Mouse (Mus musculus): Measurements from ENCODE around the gene Map6. TPM values are rescaled to one million over a fixed set of nuclear protein-coding genes. Genes with fewer than 3 reads are reported as not detected.

The Map6 gene
- polyA plus RNA-seq, 1 experiment, result 35.1 TPM

- Histone ChIP-seq H3K4me3 (no peak overlapping the region), H3K27me3 (ENCODE audit: control insufficient read depth, insufficient read depth, insufficient read length) (peaks cover 5% of the 10 kb centered on the region)
Observed at GRCm38 (mm10) chr7:99375455-99375854, 108.2 kb downstream of the Map6 start.

DNA sequence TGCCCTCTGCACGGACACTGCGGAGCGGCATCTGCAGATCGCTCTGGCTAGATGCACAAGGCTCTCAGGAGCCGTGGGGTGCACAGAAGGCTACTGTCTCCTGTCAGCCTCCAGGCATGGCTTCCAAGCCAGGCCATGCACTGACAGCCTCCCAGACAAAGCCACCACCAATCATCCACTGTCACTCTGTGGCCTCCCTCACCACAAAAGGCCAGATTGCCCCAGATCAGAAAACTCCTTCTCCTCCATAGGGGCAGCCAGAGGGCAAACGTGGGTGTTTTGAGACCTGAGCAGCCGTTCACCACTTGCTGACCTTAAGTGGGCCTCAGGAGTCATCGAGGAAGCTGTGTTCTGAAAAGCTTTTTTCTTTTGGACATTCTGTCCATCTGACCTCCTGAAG lies 111.6 kb downstream of the Map6 start:
- no peak overlapping the region for H3ac ChIP-seq (ENCODE audit: control insufficient read depth, insufficient read length)
- H3K4me2 ChIP-seq (ENCODE audit: low read depth), result no peak overlapping the region
- TF ChIP-seq TCF3 (IDR thresholded peaks at IDR 0.05; ENCODE audit: insufficient read length, low read depth) (no peak), MYOG (IDR thresholded peaks at IDR 0.05; ENCODE audit: control insufficient read depth in 1 of 3, insufficient read depth in 1 of 3, insufficient read length in 2 of 3, low read depth in 2 of 3) (no peak), SRF (IDR thresholded peaks at IDR 0.05; ENCODE audit: control insufficient read depth, insufficient read length, low read depth) (no peak), E2F4 (IDR thresholded peaks at IDR 0.05; ENCODE audit: insufficient read depth) (no peak), MAX (IDR thresholded peaks at IDR 0.05; ENCODE audit: low read depth) (no peak), TCF12 (IDR thresholded peaks at IDR 0.05; ENCODE audit: insufficient read depth, poor library complexity, severe bottlenecking) (no peak), POLR2AphosphoS2 (IDR thresholded peaks at IDR 0.05; ENCODE audit: insufficient read length, low read depth) (no peak), CEBPB (IDR thresholded peaks at IDR 0.05; ENCODE audit: insufficient read depth, poor library complexity, severe bottlenecking) (no peak), POLR2A (IDR thresholded peaks at IDR 0.05; ENCODE audit: insufficient read length, low read depth) (no peak), USF1 (IDR thresholded peaks at IDR 0.05; ENCODE audit: low read depth) (no peak), REST (IDR thresholded peaks at IDR 0.05; ENCODE audit: insufficient read depth, insufficient read length) (no peak), MYOD1 (IDR thresholded peaks at IDR 0.05; ENCODE audit: control insufficient read depth in 1 of 3, insufficient read length in 2 of 3, low read depth in 2 of 3) (no peak)
- no peaks in the 10 kb centered on the region for H3K36me3 ChIP-seq (ENCODE audit: control insufficient read depth, insufficient read depth)
- no peak overlapping the region for H3K4me3 ChIP-seq
- H3K79me2 ChIP-seq (ENCODE audit: control insufficient read depth, insufficient read depth), result peaks cover 3% of the 10 kb centered on the region
- no peaks in the 10 kb centered on the region for H3K27me3 ChIP-seq (ENCODE audit: control insufficient read depth, insufficient read depth, insufficient read length)

More at GRCm38 (mm10) chr7:99375455-99375854, 108.2 kb downstream of the Map6 start:
- TF ChIP-seq MAX (IDR thresholded peaks at IDR 0.05; ENCODE audit: low read depth) (no peak), POLR2A (IDR thresholded peaks at IDR 0.05; ENCODE audit: insufficient read length, low read depth) (no peak), MYOD1 (IDR thresholded peaks at IDR 0.05; ENCODE audit: control insufficient read depth in 1 of 3, insufficient read length in 2 of 3, low read depth in 2 of 3) (no peak), MYOG (IDR thresholded peaks at IDR 0.05; ENCODE audit: control insufficient read depth in 1 of 3, insufficient read depth in 1 of 3, insufficient read length in 2 of 3, low read depth in 2 of 3) (no peak), CEBPB (IDR thresholded peaks at IDR 0.05; ENCODE audit: insufficient read depth, poor library complexity, severe bottlenecking) (no peak), TCF3 (IDR thresholded peaks at IDR 0.05; ENCODE audit: insufficient read length, low read depth) (no peak), USF1 (IDR thresholded peaks at IDR 0.05; ENCODE audit: low read depth) (no peak), REST (IDR thresholded peaks at IDR 0.05; ENCODE audit: insufficient read depth, insufficient read length) (no peak), POLR2AphosphoS2 (IDR thresholded peaks at IDR 0.05; ENCODE audit: insufficient read length, low read depth) (no peak), SRF (IDR thresholded peaks at IDR 0.05; ENCODE audit: control insufficient read depth, insufficient read length, low read depth) (no peak), TCF12 (IDR thresholded peaks at IDR 0.05; ENCODE audit: insufficient read depth, poor library complexity, severe bottlenecking) (no peak), E2F4 (IDR thresholded peaks at IDR 0.05; ENCODE audit: insufficient read depth) (no peak)
- Histone ChIP-seq H3K79me2 (ENCODE audit: control insufficient read depth, insufficient read depth) (no peaks in the 10 kb centered on the region), H3K4me2 (ENCODE audit: low read depth) (no peak overlapping the region), H3ac (ENCODE audit: control insufficient read depth, insufficient read length) (no peak overlapping the region), H3K36me3 (ENCODE audit: control insufficient read depth, insufficient read depth) (no peaks in the 10 kb centered on the region)

- no peaks in the 10 kb centered on the region for H3K27me3 ChIP-seq (ENCODE audit: control insufficient read depth, insufficient read depth, insufficient read length)
- H3K79me2 ChIP-seq (ENCODE audit: control insufficient read depth, insufficient read depth), result peaks cover 3% of the 10 kb centered on the region
- TF ChIP-seq POLR2A (IDR thresholded peaks at IDR 0.05; ENCODE audit: insufficient read length, low read depth) (peak; percentile 63), SRF (IDR thresholded peaks at IDR 0.05; ENCODE audit: control insufficient read depth, insufficient read length, low read depth) (peak; percentile 10), POLR2AphosphoS2 (IDR thresholded peaks at IDR 0.05; ENCODE audit: insufficient read length, low read depth) (peak; percentile 79), MYOG (IDR thresholded peaks at IDR 0.05; ENCODE audit: control insufficient read depth in 1 of 3, insufficient read depth in 1 of 3, insufficient read length in 2 of 3, low read depth in 2 of 3) (no peak)
- H3K4me3 ChIP-seq, result peak overlapping the region; percentile 46
- peak overlapping the region; percentile 97 for H3K4me2 ChIP-seq (ENCODE audit: low read depth)
- no peaks in the 10 kb centered on the region for H3K36me3 ChIP-seq (ENCODE audit: control insufficient read depth, insufficient read depth)
- peak overlapping the region; percentile 42 for H3ac ChIP-seq (ENCODE audit: control insufficient read depth, insufficient read length)
Observed at GRCm38 (mm10) chr7:99380491-99381213, 113.4 kb downstream of the Map6 start.

GRCm38 (mm10) chr7:99381214-99382087 lies 114.2 kb downstream of the Map6 start, which contains the start of gene Gdpd5:
Gene Gdpd5, plus strand, starts transcription at chr7:99381414.
- Histone ChIP-seq H3K27me3 (ENCODE audit: control insufficient read depth, insufficient read depth, insufficient read length) (no peaks in the 10 kb centered on the region), H3K79me2 (ENCODE audit: control insufficient read depth, insufficient read depth) (peaks cover 3% of the 10 kb centered on the region), H3ac (ENCODE audit: control insufficient read depth, insufficient read length) (peak within 1 kb of the TSS; percentile 42), H3K4me2 (ENCODE audit: low read depth) (peak within 1 kb of the TSS; percentile 97), H3K36me3 (ENCODE audit: control insufficient read depth, insufficient read depth) (no peaks in the 10 kb centered on the region), H3K4me3 (peak within 1 kb of the TSS; percentile 46)
- TF ChIP-seq MYOD1 (IDR thresholded peaks at IDR 0.05; ENCODE audit: control insufficient read depth in 1 of 3, insufficient read length in 2 of 3, low read depth in 2 of 3) (peak in 1 of 3 experiments; percentile 14), REST (IDR thresholded peaks at IDR 0.05; ENCODE audit: insufficient read depth, insufficient read length) (no peak)

All from myocyte (in vitro differentiated cells).